Mouse (Mus musculus) neural tube, embryonic 11.5 days (tissue): ENCODE results near the gene Apobec3. TPM values are rescaled to one million over a fixed set of nuclear protein-coding genes. Genes with fewer than 3 reads are reported as not detected.

Source experiments
- ATAC-seq: fragments of 200-750 bp; cut with Nextera tagmentation; 2 replicates; pipeline ENCODE4 v1.8.0; 2017; ENCODE audit warnings: moderate number of reproducible peaks, mild to moderate bottlenecking, moderate TSS enrichment, moderate library complexity; ENCODE audit not compliant: insufficient read depth, low FRiP score, low TSS enrichment
- DNase-seq: peaks from one replicate; pipeline ENCODE4 v3.0.0-alpha.2; 2015; ENCODE audit warnings: low spot score
- H3K27ac ChIP-seq: fragments of 300-500 bp; sonication (generic); 2 replicates; pipeline ENCODE4 v1.5.1; 2014; ENCODE audit warnings: low read depth, mild to moderate bottlenecking, low read length
- H3K27me3 ChIP-seq: fragments of 300-500 bp; sonication (generic); 2 replicates; pipeline ENCODE4 v1.6.1; 2014; ENCODE audit warnings: mild to moderate bottlenecking, low read length, mixed read lengths; ENCODE audit not compliant: control insufficient read depth, insufficient read depth
- H3K36me3 ChIP-seq: fragments of 300-500 bp; sonication (generic); 2 replicates; pipeline ENCODE4 v1.6.1; 2014; ENCODE audit warnings: mild to moderate bottlenecking, low read length, moderate library complexity, mixed read lengths; ENCODE audit not compliant: control insufficient read depth, insufficient read depth
- H3K4me1 ChIP-seq: fragments of 300-500 bp; sonication (generic); 2 replicates; pipeline ENCODE4 v1.6.1; 2014; ENCODE audit warnings: low read length, mixed read lengths; ENCODE audit not compliant: control insufficient read depth, insufficient read depth
- H3K4me2 ChIP-seq: fragments of 300-500 bp; sonication (generic); 2 replicates; pipeline ENCODE4 v1.6.1; 2014; ENCODE audit warnings: low read depth, mild to moderate bottlenecking, moderate library complexity
- H3K4me3 ChIP-seq: fragments of 300-500 bp; sonication (generic); 2 replicates; pipeline ENCODE4 v1.5.1; 2014; ENCODE audit warnings: low read depth, low read length
- H3K9ac ChIP-seq: fragments of 300-500 bp; sonication (generic); 2 replicates; pipeline ENCODE4 v1.6.1; 2014; ENCODE audit warnings: mild to moderate bottlenecking, low read length
- H3K9me3 ChIP-seq: fragments of 300-500 bp; sonication (generic); 2 replicates; pipeline ENCODE4 v1.6.1; 2016; ENCODE audit warnings: low read length; ENCODE audit not compliant: control insufficient read depth
- WGBS: fragments of 180-500 bp; shearing (Covaris S2); extraction: QIAGEN DNeasy Blood & Tissue Kit; methylation state at CpG from one replicate; pipeline ENCODE4 v1.1.7; 2014; 5-methylcytosine and 5-hydroxymethylcytosine counted together
- polyA plus RNA-seq: library from polyadenylated mRNA; unstranded; fragments of >200 nt; fragmentation: Nextera tagmentation; extraction: Ambion mirVana; gene quantifications from 2 replicates; pipeline ENCODE4 v1.2.1, GENCODE M21; 2014

Gene Apobec3
- polyA plus RNA-seq: 5.4 and 7.3 TPM in 2 replicates

GRCm38 (mm10) chr15:79891436-79892212 is at the start of gene Apobec3:
Gene Apobec3 (plus strand): TSS chr15:79891659.
- peaks cover 8% of the 10 kb centered on the region; the same call in 1 of the 2 replicates for H3K27me3 ChIP-seq
- ATAC-seq (no peak), DNase-seq (peak; percentile 73)
- WGBS: 2% methylated on average over 20 of the region's 20 CpGs
- H3K4me3 ChIP-seq: peak within 1 kb of the TSS; percentile 21
- H3K9me3 ChIP-seq: no peaks in the 10 kb centered on the region
- H3K27ac ChIP-seq: no peak within 1 kb of the TSS
- H3K4me2 ChIP-seq: peak within 1 kb of the TSS; percentile 49
- H3K4me1 ChIP-seq: no peaks in the 10 kb centered on the region; the same call in 1 of the 2 replicates
- peak within 1 kb of the TSS; percentile 47; the same call in 1 of the 2 replicates for H3K9ac ChIP-seq
- H3K36me3 ChIP-seq: no peaks in the 10 kb centered on the region

GRCm38 (mm10) chr15:79842985-79843384 is 48.5 kb upstream of the Apobec3 start:
- ATAC-seq (no peak), DNase-seq (no peak)
- peaks cover 7% of the 10 kb centered on the region; the same call in 1 of the 2 replicates for H3K4me1 ChIP-seq
- no peak overlapping the region for H3K4me2 ChIP-seq
- WGBS: 93% methylated on average over 3 of the region's 3 CpGs
- H3K4me3 ChIP-seq: no peak overlapping the region
- H3K27ac ChIP-seq: no peak overlapping the region
- H3K9ac ChIP-seq: no peak overlapping the region
- no peaks in the 10 kb centered on the region for H3K9me3 ChIP-seq
- H3K27me3 ChIP-seq: no peaks in the 10 kb centered on the region; the same call in 1 of the 2 replicates
- H3K36me3 ChIP-seq: no peaks in the 10 kb centered on the region

GRCm38 (mm10) chr15:79845986-79846385 is 45.5 kb upstream of the Apobec3 start:
- DNase-seq: no peak
- WGBS: 49% methylated on average over 4 of the region's 4 CpGs
- Histone ChIP-seq H3K27ac (no peak overlapping the region), H3K4me1 (peaks cover 7% of the 10 kb centered on the region; the same call in 1 of the 2 replicates), H3K4me3 (no peak overlapping the region), H3K27me3 (no peaks in the 10 kb centered on the region; the same call in 1 of the 2 replicates), H3K36me3 (no peaks in the 10 kb centered on the region), H3K9me3 (no peaks in the 10 kb centered on the region), H3K9ac (no peak overlapping the region), H3K4me2 (no peak overlapping the region)
- ATAC-seq: no peak

GRCm38 (mm10) chr15:79847100-79847499 is 44.4 kb upstream of the Apobec3 start:
- WGBS: 28% methylated on average over 5 of the region's 5 CpGs
- H3K9ac ChIP-seq: no peak overlapping the region
- ATAC-seq: no peak
- H3K4me2 ChIP-seq: no peak overlapping the region
- no peak for DNase-seq
- no peaks in the 10 kb centered on the region; the same call in 1 of the 2 replicates for H3K27me3 ChIP-seq
- peaks cover 7% of the 10 kb centered on the region; the same call in 1 of the 2 replicates for H3K4me1 ChIP-seq
- H3K9me3 ChIP-seq: no peaks in the 10 kb centered on the region
- H3K36me3 ChIP-seq: no peaks in the 10 kb centered on the region
- no peak overlapping the region for H3K27ac ChIP-seq
- no peak overlapping the region for H3K4me3 ChIP-seq

GRCm38 (mm10) chr15:79850143-79850542 is 41.3 kb upstream of the Apobec3 start:
- no peak overlapping the region for H3K27ac ChIP-seq
- H3K9ac ChIP-seq: no peak overlapping the region
- no peaks in the 10 kb centered on the region for H3K9me3 ChIP-seq
- DNase-seq (no peak), ATAC-seq (no peak)
- WGBS: 86% methylated on average over 2 of the region's 2 CpGs
- no peak overlapping the region for H3K4me3 ChIP-seq
- H3K27me3 ChIP-seq: no peaks in the 10 kb centered on the region; the same call in 1 of the 2 replicates
- H3K4me2 ChIP-seq: no peak overlapping the region
- H3K4me1 ChIP-seq: peaks cover 7% of the 10 kb centered on the region; the same call in 1 of the 2 replicates
- no peaks in the 10 kb centered on the region for H3K36me3 ChIP-seq

GRCm38 (mm10) chr15:79858979-79859378 is 32.5 kb upstream of the Apobec3 start:
- Histone ChIP-seq H3K27me3 (no peaks in the 10 kb centered on the region), H3K4me3 (no peak overlapping the region), H3K9ac (no peak overlapping the region), H3K4me1 (no peaks in the 10 kb centered on the region), H3K36me3 (no peaks in the 10 kb centered on the region), H3K4me2 (no peak overlapping the region), H3K27ac (no peak overlapping the region), H3K9me3 (no peaks in the 10 kb centered on the region)
- DNase-seq: no peak
- no peak for ATAC-seq
- WGBS: 85% methylated on average over 5 of the region's 5 CpGs

- ATAC-seq: no peak
- H3K27me3 ChIP-seq: no peaks in the 10 kb centered on the region
- H3K4me3 ChIP-seq: no peak overlapping the region
- no peak overlapping the region for H3K4me2 ChIP-seq
- no peaks in the 10 kb centered on the region for H3K4me1 ChIP-seq
- no peaks in the 10 kb centered on the region for H3K9me3 ChIP-seq
- DNase-seq: no peak
- no peak overlapping the region for H3K9ac ChIP-seq
- no peak overlapping the region for H3K27ac ChIP-seq
- WGBS: 86% methylated on average over 9 of the region's 9 CpGs
- H3K36me3 ChIP-seq: no peaks in the 10 kb centered on the region
Measured at GRCm38 (mm10) chr15:79859821-79860220, 31.6 kb upstream of the Apobec3 start.

GRCm38 (mm10) chr15:79867260-79868002 is 24.0 kb upstream of the Apobec3 start:
- Histone ChIP-seq H3K27me3 (no peaks in the 10 kb centered on the region), H3K4me3 (no peak overlapping the region), H3K4me2 (no peak overlapping the region), H3K36me3 (no peaks in the 10 kb centered on the region), H3K9me3 (no peaks in the 10 kb centered on the region), H3K27ac (no peak overlapping the region), H3K9ac (no peak overlapping the region), H3K4me1 (no peaks in the 10 kb centered on the region)
- WGBS: 87% methylated on average over 3 of the region's 3 CpGs
- DNase-seq (no peak), ATAC-seq (no peak)
